Mouse (Mus musculus): ENCODE measurements around the gene Cdh3. TPM values are rescaled to one million over a fixed set of nuclear protein-coding genes. Genes with fewer than 3 reads are reported as not detected.
A peak's percentile ranks its signal among the peaks of the same experiment; 100 is the strongest.

Cdh3 gene
- polyA plus RNA-seq, 1 experiment from 2014 or later, result 15.5 TPM

- DNase-seq (peak; percentile 26), ATAC-seq (ENCODE audit: insufficient read depth) (no peak)
- Histone ChIP-seq H3K36me3 (ENCODE audit: insufficient read depth) (no peaks in the 10 kb centered on the region), H3K4me3 (ENCODE audit: low read depth, low read length) (no peak overlapping the region), H3K9ac (no peak overlapping the region), H3K27me3 (ENCODE audit: insufficient read depth, low read length) (no peaks in the 10 kb centered on the region), H3K9me3 (ENCODE audit: low read depth, low read length) (no peaks in the 10 kb centered on the region), H3K27ac (ENCODE audit: low read depth) (no peak overlapping the region), H3K4me2 (no peak overlapping the region), H3K4me1 (ENCODE audit: insufficient read depth) (no peaks in the 10 kb centered on the region)
- 87% methylated on average over 9 of the region's 9 CpGs for WGBS
- TF ChIP-seq CTCF (IDR thresholded peaks at IDR 0.05; ENCODE audit: low read depth), result peak; percentile 67
Measured at GRCm38 (mm10) chr8:106527241-106528036, 16.7 kb downstream of the Cdh3 start.

- no peaks in the 10 kb centered on the region for H3K9me3 ChIP-seq (ENCODE audit: low read depth, low read length)
- no peak for TF ChIP-seq CTCF (IDR thresholded peaks at IDR 0.05; ENCODE audit: low read depth)
- H3K27ac ChIP-seq (ENCODE audit: low read depth), result no peak overlapping the region
- no peak for DNase-seq
- no peaks in the 10 kb centered on the region for H3K4me1 ChIP-seq (ENCODE audit: insufficient read depth)
- no peak for ATAC-seq (ENCODE audit: insufficient read depth)
- WGBS, result 63% methylated on average over 9 of the region's 9 CpGs
- no peaks in the 10 kb centered on the region for H3K27me3 ChIP-seq (ENCODE audit: insufficient read depth, low read length)
- no peak overlapping the region for H3K4me3 ChIP-seq (ENCODE audit: low read depth, low read length)
- H3K36me3 ChIP-seq (ENCODE audit: insufficient read depth), result no peaks in the 10 kb centered on the region
- no peak overlapping the region for H3K4me2 ChIP-seq
- no peak overlapping the region for H3K9ac ChIP-seq
Measured at GRCm38 (mm10) chr8:106528596-106529249, 18.0 kb downstream of the Cdh3 start.

DNA sequence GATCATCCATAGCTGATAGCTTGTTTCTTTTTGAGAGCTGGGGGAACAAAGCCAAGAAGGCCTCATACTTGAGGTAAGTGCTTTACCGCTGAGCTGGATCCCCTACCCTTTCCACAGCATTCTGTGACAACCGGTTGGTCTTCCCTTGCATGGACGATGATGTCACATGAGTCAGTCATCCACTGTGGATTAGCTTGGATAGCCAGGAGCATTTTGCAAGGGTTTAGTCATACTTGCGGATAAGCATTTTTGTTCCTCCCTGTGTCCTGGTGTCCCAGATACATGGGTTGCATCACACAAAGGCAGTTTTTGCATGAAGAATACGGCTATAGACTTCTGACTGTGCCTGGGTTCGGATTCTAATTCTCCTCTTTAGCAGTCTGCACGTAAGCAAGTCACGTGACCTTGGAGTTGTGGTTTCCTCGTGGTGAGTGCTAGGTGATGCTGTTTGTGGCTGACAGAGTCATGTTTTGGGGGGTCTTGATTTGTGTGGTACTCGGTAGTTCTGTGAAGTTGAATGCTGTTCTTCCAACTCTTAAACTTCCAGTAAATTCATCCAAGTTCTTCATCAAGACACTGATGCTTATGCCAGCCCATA is 19.3 kb downstream of the Cdh3 start:
- no peaks in the 10 kb centered on the region for H3K27me3 ChIP-seq (ENCODE audit: insufficient read depth, low read length)
- H3K4me3 ChIP-seq (ENCODE audit: low read depth, low read length), result no peak overlapping the region
- H3K36me3 ChIP-seq (ENCODE audit: insufficient read depth), result no peaks in the 10 kb centered on the region
- H3K4me1 ChIP-seq (ENCODE audit: insufficient read depth), result no peaks in the 10 kb centered on the region
- no peak for ATAC-seq (ENCODE audit: insufficient read depth)
- H3K27ac ChIP-seq (ENCODE audit: low read depth), result no peak overlapping the region
- no peaks in the 10 kb centered on the region for H3K9me3 ChIP-seq (ENCODE audit: low read depth, low read length)
- no peak overlapping the region for H3K4me2 ChIP-seq
- TF ChIP-seq CTCF (IDR thresholded peaks at IDR 0.05; ENCODE audit: low read depth), result no peak
- DNase-seq, result no peak
- H3K9ac ChIP-seq, result no peak overlapping the region
- WGBS, result 93% methylated on average over 10 of the region's 10 CpGs

- Histone ChIP-seq H3K9ac (no peak overlapping the region), H3K4me1 (ENCODE audit: insufficient read depth) (no peaks in the 10 kb centered on the region), H3K36me3 (ENCODE audit: insufficient read depth) (no peaks in the 10 kb centered on the region), H3K27ac (ENCODE audit: low read depth) (no peak overlapping the region), H3K9me3 (ENCODE audit: low read depth, low read length) (no peaks in the 10 kb centered on the region), H3K4me3 (ENCODE audit: low read depth, low read length) (no peak overlapping the region), H3K4me2 (no peak overlapping the region), H3K27me3 (ENCODE audit: insufficient read depth, low read length) (no peaks in the 10 kb centered on the region)
- peak; percentile 72 for TF ChIP-seq CTCF (IDR thresholded peaks at IDR 0.05; ENCODE audit: low read depth)
- 72% methylated on average over 4 of the region's 4 CpGs for WGBS
- DNase-seq (peak; percentile 36), ATAC-seq (ENCODE audit: insufficient read depth) (no peak)
Measured at GRCm38 (mm10) chr8:106530566-106530965, 19.9 kb downstream of the Cdh3 start.

DNA sequence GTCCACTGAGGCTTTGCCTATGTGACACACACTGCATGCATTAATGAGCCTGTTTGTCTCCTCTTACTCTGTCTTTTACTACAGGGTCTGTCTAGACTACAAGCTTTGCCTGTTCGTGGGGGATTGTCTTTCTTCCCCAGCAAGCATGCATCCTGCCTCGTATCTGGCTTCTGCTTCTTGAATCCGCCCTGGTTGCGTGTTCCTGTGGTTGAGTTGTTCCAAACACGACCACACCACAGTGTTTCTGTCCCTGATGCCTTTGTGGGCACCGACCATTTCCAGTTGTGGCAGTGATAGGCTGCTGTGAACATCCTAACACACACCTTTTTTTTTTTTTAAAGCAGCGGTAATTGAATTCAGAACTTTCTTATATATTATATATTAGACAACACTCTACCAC is 23.0 kb downstream of the Cdh3 start:
- no peak overlapping the region for H3K9ac ChIP-seq
- no peak for TF ChIP-seq CTCF (IDR thresholded peaks at IDR 0.05; ENCODE audit: low read depth)
- no peak for DNase-seq
- ATAC-seq (ENCODE audit: insufficient read depth), result no peak
- H3K36me3 ChIP-seq (ENCODE audit: insufficient read depth), result no peaks in the 10 kb centered on the region
- no peak overlapping the region for H3K4me2 ChIP-seq
- WGBS, result 80% methylated on average over 7 of the region's 7 CpGs
- no peaks in the 10 kb centered on the region for H3K9me3 ChIP-seq (ENCODE audit: low read depth, low read length)
- H3K27ac ChIP-seq (ENCODE audit: low read depth), result no peak overlapping the region
- no peaks in the 10 kb centered on the region for H3K4me1 ChIP-seq (ENCODE audit: insufficient read depth)
- H3K4me3 ChIP-seq (ENCODE audit: low read depth, low read length), result no peak overlapping the region
- H3K27me3 ChIP-seq (ENCODE audit: insufficient read depth, low read length), result no peaks in the 10 kb centered on the region

- no peaks in the 10 kb centered on the region for H3K27me3 ChIP-seq (ENCODE audit: insufficient read depth, low read length)
- ATAC-seq (ENCODE audit: insufficient read depth) (no peak), DNase-seq (peak; percentile 87)
- H3K4me3 ChIP-seq (ENCODE audit: low read depth, low read length), result no peak overlapping the region
- H3K4me1 ChIP-seq (ENCODE audit: insufficient read depth), result no peaks in the 10 kb centered on the region
- no peak overlapping the region for H3K27ac ChIP-seq (ENCODE audit: low read depth)
- 37% methylated on average over 6 of the region's 6 CpGs for WGBS
- no peaks in the 10 kb centered on the region for H3K36me3 ChIP-seq (ENCODE audit: insufficient read depth)
- peak; percentile 82 for TF ChIP-seq CTCF (IDR thresholded peaks at IDR 0.05; ENCODE audit: low read depth)
- H3K9me3 ChIP-seq (ENCODE audit: low read depth, low read length), result no peaks in the 10 kb centered on the region
- no peak overlapping the region for H3K9ac ChIP-seq
- no peak overlapping the region for H3K4me2 ChIP-seq
Measured at GRCm38 (mm10) chr8:106534449-106534848, 23.8 kb downstream of the Cdh3 start.

DNA sequence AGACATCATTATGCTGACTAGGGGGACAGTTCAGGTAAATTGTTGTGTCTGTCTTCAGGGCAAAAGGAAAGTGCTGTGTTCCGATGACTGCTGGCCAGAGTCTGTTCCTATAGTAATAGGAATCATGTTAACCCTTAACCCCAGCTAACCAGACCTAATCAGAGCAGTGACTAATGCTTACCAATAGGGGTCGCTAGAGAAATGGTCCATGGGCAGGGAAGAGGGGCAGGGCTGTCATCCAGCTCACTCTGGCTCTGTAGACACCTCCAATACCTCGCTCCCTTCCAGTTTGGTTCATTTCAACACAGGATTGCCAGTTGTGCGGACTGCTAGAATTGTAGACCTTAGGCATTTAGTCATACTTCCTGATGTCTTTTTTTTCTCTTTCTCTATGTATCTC is 24.8 kb downstream of the Cdh3 start:
- peak; percentile 52 for TF ChIP-seq CTCF (IDR thresholded peaks at IDR 0.05; ENCODE audit: low read depth)
- 80% methylated on average over 4 of the region's 4 CpGs for WGBS
- DNase-seq, result no peak

More for the DNA sequence above, 24.8 kb downstream of the Cdh3 start:
- Histone ChIP-seq H3K4me2 (no peak overlapping the region), H3K9ac (no peak overlapping the region), H3K4me3 (ENCODE audit: low read depth, low read length) (no peak overlapping the region), H3K4me1 (ENCODE audit: insufficient read depth) (no peaks in the 10 kb centered on the region), H3K36me3 (ENCODE audit: insufficient read depth) (no peaks in the 10 kb centered on the region), H3K27ac (ENCODE audit: low read depth) (no peak overlapping the region), H3K9me3 (ENCODE audit: low read depth, low read length) (no peaks in the 10 kb centered on the region), H3K27me3 (ENCODE audit: insufficient read depth, low read length) (no peaks in the 10 kb centered on the region)
- ATAC-seq (ENCODE audit: insufficient read depth), result no peak

Measured in lung, embryonic 14.5 days (tissue).